Comparison of ENCODE assay signal across 8 mouse cellular contexts in genomic region chr7:81762180-81763109, GRCm38 (mm10). TPM values are rescaled to one million over a fixed set of nuclear protein-coding genes. Genes with fewer than 3 reads are reported as not detected.
DNase-seq lines count a peak whose midpoint lies in the region; ATAC-seq and TF ChIP-seq lines count a peak whose summit lies in the region.

Gene Ramac (plus strand): TSS chr7:81762925.

- H3K9ac ChIP-seq in embryonic facial prominence, embryonic 15.5 days, result peak within 1 kb of the TSS; percentile 63
- peak within 1 kb of the TSS; percentile 95 for H3K9ac ChIP-seq in limb, embryonic 15.5 days

- under 1% methylated on average over 56 of the region's 56 CpGs for WGBS in bone marrow, adult 2 months
- WGBS in embryonic facial prominence, embryonic 15.5 days, result under 1% methylated on average over 56 of the region's 56 CpGs
- under 1% methylated on average over 55 of the region's 56 CpGs for WGBS in limb, embryonic 15.5 days

- peak; percentile 67; the same call in 1 of the 2 replicates for TF ChIP-seq POLR2A in bone marrow, adult 2 months (IDR thresholded peaks at IDR 0.05; ENCODE audit: borderline replicate concordance, control insufficient read depth, low read depth, low read length)

- H3K27ac ChIP-seq in bone marrow, adult 2 months (ENCODE audit: control insufficient read depth, insufficient read depth, low read depth, low read length, poor library complexity), result peak within 1 kb of the TSS; percentile 85
- peak within 1 kb of the TSS; percentile 88 for H3K27ac ChIP-seq in embryonic facial prominence, embryonic 15.5 days (replicated peaks)
- H3K27ac ChIP-seq in limb, embryonic 15.5 days, result peak within 1 kb of the TSS; percentile 89

- H3K4me1 ChIP-seq in bone marrow, adult 2 months (ENCODE audit: control insufficient read depth, insufficient read depth, low read length), result peaks cover 3% of the 10 kb centered on the region
- H3K4me1 ChIP-seq in embryonic facial prominence, embryonic 15.5 days, result peaks cover 19% of the 10 kb centered on the region
- H3K4me1 ChIP-seq in limb, embryonic 15.5 days, result peaks cover 3% of the 10 kb centered on the region

- peak within 1 kb of the TSS; percentile 87 for H3K4me2 ChIP-seq in embryonic facial prominence, embryonic 15.5 days (replicated peaks)
- H3K4me2 ChIP-seq in limb, embryonic 15.5 days, result peak within 1 kb of the TSS; percentile 87

- H3K9me3 ChIP-seq in embryonic facial prominence, embryonic 15.5 days (replicated peaks), result no peaks in the 10 kb centered on the region
- no peaks in the 10 kb centered on the region for H3K9me3 ChIP-seq in limb, embryonic 15.5 days

- H3K4me3 ChIP-seq in bone marrow, adult 2 months (replicated peaks; ENCODE audit: control insufficient read depth, low read depth, low read length), result peak within 1 kb of the TSS; percentile 100
- H3K4me3 ChIP-seq in embryonic facial prominence, embryonic 15.5 days (replicated peaks), result peak within 1 kb of the TSS; percentile 66
- peak within 1 kb of the TSS; percentile 99 for H3K4me3 ChIP-seq in limb, embryonic 15.5 days

- no peaks in the 10 kb centered on the region for H3K27me3 ChIP-seq in embryonic facial prominence, embryonic 15.5 days
- H3K27me3 ChIP-seq in limb, embryonic 15.5 days, result no peaks in the 10 kb centered on the region

- no peaks in the 10 kb centered on the region for H3K36me3 ChIP-seq in embryonic facial prominence, embryonic 15.5 days
- H3K36me3 ChIP-seq in limb, embryonic 15.5 days, result no peaks in the 10 kb centered on the region

- DNase-seq in 416B (ENCODE audit: low read depth), result peak; percentile 95
- peak; percentile 89 for DNase-seq in heart, adult 8-10 months (ENCODE audit: low spot score)
- DNase-seq in kidney, adult 9 months, result peak; percentile 89
- DNase-seq in monocyte, adult 2 months (ENCODE audit: low read depth in 1 of 2, low spot score in 2 of 2), result peak; percentile 55 to 75
- DNase-seq in spleen, postnatal 36 days (ENCODE audit: low spot score in 2 of 2), result peak; percentile 78 to 87

- peak; percentile 96 for ATAC-seq in embryonic facial prominence, embryonic 15.5 days (ENCODE audit: insufficient number of reproducible peaks, low FRiP score, low TSS enrichment, low read depth)
- ATAC-seq in limb, embryonic 15.5 days (ENCODE audit: insufficient number of reproducible peaks, low FRiP score, low TSS enrichment, low read depth), result peak; percentile 92

- TF ChIP-seq CTCF in bone marrow, adult 2 months (IDR thresholded peaks at IDR 0.05; ENCODE audit: control insufficient read depth, insufficient read depth, low read length), result no peak

RNA-seq across cellular contexts. Expression of gene Ramac, which starts in this region (rescaled TPM):
- polyA plus RNA-seq in bone marrow, adult 2 months (2011; ENCODE audit: insufficient read depth, insufficient read length, low replicate concordance, missing spikeins), result 13.7 and 20.9 TPM in 2 replicates
- polyA plus RNA-seq in embryonic facial prominence, embryonic 15.5 days (2015; fragmentation: Nextera tagmentation; extraction: Ambion mirVana), result 104 and 108 TPM in 2 replicates
- 10 to 100 TPM; 24.8 to 28.8 (median 25.8) TPM for total RNA-seq in heart, adult 8-10 months (2022)
- polyA plus RNA-seq in limb, embryonic 15.5 days (2015; fragmentation: Nextera tagmentation; extraction: Ambion mirVana), result 103 and 112 TPM in 2 replicates

Comparison
In these comparisons a context has a peak if more than half of its experiments do, and no peak if none do; other contexts are left out.
1. Peak in every context shown above with its lines: DNase-seq, ATAC-seq, H3K4me3 ChIP-seq and H3K27ac ChIP-seq.